Mouse (Mus musculus) olfactory bulb, adult 2 months (tissue): ENCODE results near the gene Lias.

Experiments used
- CTCF ChIP-seq: fragments of 200-500 bp; IDR thresholded peaks from 2 replicates; pipeline ENCODE4 v1.5.1; 2012; ENCODE audit warnings: low read depth, mild to moderate bottlenecking, low read length, moderate library complexity; ENCODE audit not compliant: insufficient read depth
- POLR2A ChIP-seq: fragments of 200-500 bp; IDR thresholded peaks from 2 replicates; pipeline ENCODE4 v1.6.1; 2012; ENCODE audit warnings: mild to moderate bottlenecking, low read depth, low read length, moderate library complexity; ENCODE audit not compliant: insufficient read depth

- TF ChIP-seq POLR2A (no peak), CTCF (no peak)
Observed at GRCm38 (mm10) chr5:65356851-65357250, 34.4 kb upstream of the Lias start.
